Comparison of ENCODE assay signal across 13 mouse cellular contexts in the genomic region with DNA sequence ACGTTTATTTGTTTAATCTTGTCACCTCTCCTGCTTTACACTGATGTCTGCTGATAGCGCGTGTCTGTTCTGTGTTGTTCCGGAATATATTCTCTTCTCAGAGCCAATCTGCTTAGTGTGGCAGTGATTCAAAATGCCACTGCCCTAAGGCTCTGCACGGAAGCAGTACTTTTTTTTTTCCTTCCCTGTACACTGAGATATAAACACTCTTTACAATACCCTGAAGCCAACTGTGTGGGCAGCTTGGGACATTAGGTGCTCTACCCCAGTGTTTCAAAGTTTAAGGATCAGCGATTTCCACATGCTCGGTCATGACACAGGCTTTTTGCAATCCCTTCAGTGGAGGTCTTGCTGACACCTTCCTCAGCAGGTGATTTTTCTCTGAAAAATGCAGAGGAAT.
DNase-seq lines count a peak whose midpoint lies in the region; ATAC-seq and TF ChIP-seq lines count a peak whose summit lies in the region.
"Had no signal": no experiment of that assay in that cellular context is flagged by ENCODE, and none has a peak within 500 bp of the region (broad histone marks: within the 10 kb centered on the region; RNA-seq: fewer than 3 reads in every experiment).

No protein-coding gene starts in this region.

- no peaks in the 10 kb centered on the region for H3K27me3 ChIP-seq in lung, postnatal 0 days (replicated peaks; ENCODE audit: insufficient read depth, low read length)
- H3K27me3 ChIP-seq in midbrain, postnatal 0 days (ENCODE audit: insufficient read depth, low read length), result no peaks in the 10 kb centered on the region
- H3K27me3 ChIP-seq: embryonic facial prominence, embryonic 15.5 days; limb, embryonic 15.5 days had no signal

- no peak for DNase-seq in frontal cortex, postnatal 10 days (ENCODE audit: low spot score in 2 of 2)
- no peak for DNase-seq in lung, postnatal 0 days (ENCODE audit: low spot score)
- DNase-seq in lung, adult 18-20 months, result no peak
- DNase-seq in cerebellum, postnatal 14 days, result peak; percentile 29 to 62
- no peak for DNase-seq in midbrain, postnatal 0 days (ENCODE audit: low spot score)
- no peak for DNase-seq in gastrocnemius, adult 18-20 months (ENCODE audit: low spot score)
- DNase-seq in urinary bladder, postnatal 36 days (ENCODE audit: low spot score in 2 of 2), result no peak
- DNase-seq: gastrocnemius, postnatal 14 days; kidney, adult 8-10 months had no signal

- H3K9me3 ChIP-seq in lung, postnatal 0 days (ENCODE audit: low read length), result no peaks in the 10 kb centered on the region
- no peaks in the 10 kb centered on the region for H3K9me3 ChIP-seq in midbrain, postnatal 0 days (ENCODE audit: low read length)
- H3K9me3 ChIP-seq: embryonic facial prominence, embryonic 15.5 days; limb, embryonic 15.5 days had no signal

- TF ChIP-seq EP300 in lung, postnatal 0 days (IDR thresholded peaks at IDR 0.05), result no peak

- no peak overlapping the region for H3K27ac ChIP-seq in lung, postnatal 0 days (ENCODE audit: low read length)
- H3K27ac ChIP-seq in midbrain, postnatal 0 days (ENCODE audit: low read depth, low read length), result no peak overlapping the region
- H3K27ac ChIP-seq: embryonic facial prominence, embryonic 15.5 days; limb, embryonic 15.5 days; macrophage had no signal

- H3K4me2 ChIP-seq in lung, postnatal 0 days (replicated peaks; ENCODE audit: low read depth, low read length), result peak overlapping the region; percentile 50
- peak overlapping the region; percentile 32 for H3K4me2 ChIP-seq in midbrain, postnatal 0 days (ENCODE audit: low read depth, low read length, poor library complexity, severe bottlenecking)
- H3K4me2 ChIP-seq: embryonic facial prominence, embryonic 15.5 days; limb, embryonic 15.5 days had no signal

- WGBS in lung, postnatal 0 days, result 43% methylated on average over 7 of the region's 7 CpGs
- WGBS in midbrain, postnatal 0 days, result 37% methylated on average over 7 of the region's 7 CpGs

- H3K9ac ChIP-seq in lung, postnatal 0 days (replicated peaks; ENCODE audit: low read depth), result no peak overlapping the region
- H3K9ac ChIP-seq in midbrain, postnatal 0 days (replicated peaks; ENCODE audit: low read length, poor library complexity, severe bottlenecking), result no peak overlapping the region
- H3K9ac ChIP-seq: embryonic facial prominence, embryonic 15.5 days; limb, embryonic 15.5 days had no signal

- no peak for TF ChIP-seq CTCF in lung, postnatal 0 days (IDR thresholded peaks at IDR 0.05)
- no peak for TF ChIP-seq CTCF in midbrain, postnatal 0 days (IDR thresholded peaks at IDR 0.05)

- ATAC-seq in frontal cortex, adult (ENCODE audit: low TSS enrichment), result peak; percentile 45
- no peak for ATAC-seq in lung, postnatal 0 days
- ATAC-seq in midbrain, postnatal 0 days (ENCODE audit: low FRiP score), result no peak

- peak overlapping the region; percentile 0; the same call in 1 of the 2 replicates for H3K4me3 ChIP-seq in lung, postnatal 0 days (ENCODE audit: low read depth, low read length)
- H3K4me3 ChIP-seq in midbrain, postnatal 0 days (ENCODE audit: low read depth, low read length), result peak overlapping the region; percentile 30; the same call in 1 of the 2 replicates
- H3K4me3 ChIP-seq: embryonic facial prominence, embryonic 15.5 days; limb, embryonic 15.5 days had no signal

- H3K36me3 ChIP-seq in lung, postnatal 0 days (ENCODE audit: insufficient read depth, low read length), result no peaks in the 10 kb centered on the region
- H3K36me3 ChIP-seq in midbrain, postnatal 0 days (ENCODE audit: insufficient read depth, low read length), result no peaks in the 10 kb centered on the region
- H3K36me3 ChIP-seq: embryonic facial prominence, embryonic 15.5 days; limb, embryonic 15.5 days had no signal

- H3K4me1 ChIP-seq in lung, postnatal 0 days (ENCODE audit: insufficient read depth, low read depth, low read length), result no peaks in the 10 kb centered on the region
- H3K4me1 ChIP-seq in midbrain, postnatal 0 days (ENCODE audit: insufficient read depth, low read length), result no peaks in the 10 kb centered on the region
- H3K4me1 ChIP-seq: embryonic facial prominence, embryonic 15.5 days; limb, embryonic 15.5 days had no signal

Comparison
In these comparisons a context has a peak if more than half of its experiments do, and no peak if none do; other contexts are left out.
1. DNase-seq: peak in cerebellum, postnatal 14 days (2 of 2); none in frontal cortex, postnatal 10 days (0 of 2), lung, postnatal 0 days (single experiment), lung, adult 18-20 months (0 of 2), midbrain, postnatal 0 days (single experiment), gastrocnemius, adult 18-20 months (single experiment) and urinary bladder, postnatal 36 days (0 of 2).